Mouse (Mus musculus): ENCODE data around the gene Adamts20.

Gene Adamts20

GRCm38 (mm10) chr15:94461166-94461565 lies 4.1 kb downstream of the Adamts20 start:
- TF ChIP-seq CTCF (conservative IDR thresholded peaks at IDR 0.05; ENCODE audit: low read length) (no peak), NANOG (IDR thresholded peaks at IDR 0.05; ENCODE audit: borderline replicate concordance, low read length) (no peak), POU5F1 (IDR thresholded peaks at IDR 0.05; ENCODE audit: borderline replicate concordance, low read length) (no peak)
- H3K36me3 ChIP-seq (ENCODE audit: insufficient read depth, low read length): no peaks in the 10 kb centered on the region
- H3K9me3 ChIP-seq (ENCODE audit: low read length): no peaks in the 10 kb centered on the region
- no peak overlapping the region for H3K4me3 ChIP-seq (replicated peaks; ENCODE audit: low read length)
- H3K4me1 ChIP-seq (replicated peaks; ENCODE audit: low read depth, low read length): no peaks in the 10 kb centered on the region
- no peaks in the 10 kb centered on the region for H3K27me3 ChIP-seq (ENCODE audit: insufficient read depth, low read length)

GRCm38 (mm10) chr15:94457636-94458390 lies 7.4 kb downstream of the Adamts20 start:
- Histone ChIP-seq H3K4me3 (replicated peaks; ENCODE audit: low read length) (no peak overlapping the region), H3K27me3 (ENCODE audit: insufficient read depth, low read length) (no peaks in the 10 kb centered on the region), H3K9me3 (ENCODE audit: low read length) (no peaks in the 10 kb centered on the region), H3K36me3 (ENCODE audit: insufficient read depth, low read length) (no peaks in the 10 kb centered on the region), H3K4me1 (replicated peaks; ENCODE audit: low read depth, low read length) (no peaks in the 10 kb centered on the region)
- no peak for TF ChIP-seq POU5F1 (IDR thresholded peaks at IDR 0.05; ENCODE audit: borderline replicate concordance, low read length)
- no peak for TF ChIP-seq NANOG (IDR thresholded peaks at IDR 0.05; ENCODE audit: borderline replicate concordance, low read length)
- TF ChIP-seq CTCF (conservative IDR thresholded peaks at IDR 0.05; ENCODE audit: low read length): no peak

- no peak overlapping the region for H3K4me3 ChIP-seq (replicated peaks; ENCODE audit: low read length)
Measured at GRCm38 (mm10) chr15:94452848-94453247, 12.4 kb downstream of the Adamts20 start.

GRCm38 (mm10) chr15:94451600-94451999 lies 13.6 kb downstream of the Adamts20 start:
- Histone ChIP-seq H3K4me1 (replicated peaks; ENCODE audit: low read depth, low read length) (no peaks in the 10 kb centered on the region), H3K4me3 (replicated peaks; ENCODE audit: low read length) (no peak overlapping the region), H3K27me3 (ENCODE audit: insufficient read depth, low read length) (no peaks in the 10 kb centered on the region), H3K9me3 (ENCODE audit: low read length) (no peaks in the 10 kb centered on the region), H3K36me3 (ENCODE audit: insufficient read depth, low read length) (no peaks in the 10 kb centered on the region)
- TF ChIP-seq CTCF (conservative IDR thresholded peaks at IDR 0.05; ENCODE audit: low read length) (no peak), POU5F1 (IDR thresholded peaks at IDR 0.05; ENCODE audit: borderline replicate concordance, low read length) (no peak), NANOG (IDR thresholded peaks at IDR 0.05; ENCODE audit: borderline replicate concordance, low read length) (no peak)

More at GRCm38 (mm10) chr15:94452848-94453247, 12.4 kb downstream of the Adamts20 start:
- Histone ChIP-seq H3K9me3 (ENCODE audit: low read length) (no peaks in the 10 kb centered on the region), H3K36me3 (ENCODE audit: insufficient read depth, low read length) (no peaks in the 10 kb centered on the region), H3K4me1 (replicated peaks; ENCODE audit: low read depth, low read length) (no peaks in the 10 kb centered on the region), H3K27me3 (ENCODE audit: insufficient read depth, low read length) (no peaks in the 10 kb centered on the region)
- TF ChIP-seq CTCF (conservative IDR thresholded peaks at IDR 0.05; ENCODE audit: low read length) (no peak), POU5F1 (IDR thresholded peaks at IDR 0.05; ENCODE audit: borderline replicate concordance, low read length) (no peak), NANOG (IDR thresholded peaks at IDR 0.05; ENCODE audit: borderline replicate concordance, low read length) (no peak)

- Histone ChIP-seq H3K4me1 (replicated peaks; ENCODE audit: low read depth, low read length) (peaks cover 13% of the 10 kb centered on the region), H3K9me3 (ENCODE audit: low read length) (no peaks in the 10 kb centered on the region), H3K36me3 (ENCODE audit: insufficient read depth, low read length) (no peaks in the 10 kb centered on the region), H3K4me3 (replicated peaks; ENCODE audit: low read length) (no peak overlapping the region), H3K27me3 (ENCODE audit: insufficient read depth, low read length) (no peaks in the 10 kb centered on the region)
- TF ChIP-seq CTCF (conservative IDR thresholded peaks at IDR 0.05; ENCODE audit: low read length) (no peak), NANOG (IDR thresholded peaks at IDR 0.05; ENCODE audit: borderline replicate concordance, low read length) (no peak), POU5F1 (IDR thresholded peaks at IDR 0.05; ENCODE audit: borderline replicate concordance, low read length) (no peak)
Measured at GRCm38 (mm10) chr15:94444437-94445136, 20.6 kb downstream of the Adamts20 start.

GRCm38 (mm10) chr15:94444043-94444436 lies 21.2 kb downstream of the Adamts20 start:
- H3K4me1 ChIP-seq (replicated peaks; ENCODE audit: low read depth, low read length): peaks cover 13% of the 10 kb centered on the region
- no peak for TF ChIP-seq NANOG (IDR thresholded peaks at IDR 0.05; ENCODE audit: borderline replicate concordance, low read length)
- TF ChIP-seq POU5F1 (IDR thresholded peaks at IDR 0.05; ENCODE audit: borderline replicate concordance, low read length): no peak
- no peak for TF ChIP-seq CTCF (conservative IDR thresholded peaks at IDR 0.05; ENCODE audit: low read length)
- no peaks in the 10 kb centered on the region for H3K36me3 ChIP-seq (ENCODE audit: insufficient read depth, low read length)
- H3K27me3 ChIP-seq (ENCODE audit: insufficient read depth, low read length): no peaks in the 10 kb centered on the region
- H3K4me3 ChIP-seq (replicated peaks; ENCODE audit: low read length): no peak overlapping the region
- no peaks in the 10 kb centered on the region for H3K9me3 ChIP-seq (ENCODE audit: low read length)

- H3K9me3 ChIP-seq (ENCODE audit: low read length): no peaks in the 10 kb centered on the region
- no peaks in the 10 kb centered on the region for H3K36me3 ChIP-seq (ENCODE audit: insufficient read depth, low read length)
- no peak overlapping the region for H3K4me3 ChIP-seq (replicated peaks; ENCODE audit: low read length)
- TF ChIP-seq CTCF (conservative IDR thresholded peaks at IDR 0.05; ENCODE audit: low read length): no peak
- no peak for TF ChIP-seq NANOG (IDR thresholded peaks at IDR 0.05; ENCODE audit: borderline replicate concordance, low read length)
- TF ChIP-seq POU5F1 (IDR thresholded peaks at IDR 0.05; ENCODE audit: borderline replicate concordance, low read length): no peak
- peaks cover 13% of the 10 kb centered on the region for H3K4me1 ChIP-seq (replicated peaks; ENCODE audit: low read depth, low read length)
- H3K27me3 ChIP-seq (ENCODE audit: insufficient read depth, low read length): no peaks in the 10 kb centered on the region
Measured at GRCm38 (mm10) chr15:94443025-94443424, 22.2 kb downstream of the Adamts20 start.

- TF ChIP-seq CTCF (conservative IDR thresholded peaks at IDR 0.05; ENCODE audit: low read length) (no peak), NANOG (IDR thresholded peaks at IDR 0.05; ENCODE audit: borderline replicate concordance, low read length) (no peak), POU5F1 (IDR thresholded peaks at IDR 0.05; ENCODE audit: borderline replicate concordance, low read length) (no peak)
- no peak overlapping the region for H3K4me3 ChIP-seq (replicated peaks; ENCODE audit: low read length)
- H3K27me3 ChIP-seq (ENCODE audit: insufficient read depth, low read length): no peaks in the 10 kb centered on the region
- no peaks in the 10 kb centered on the region for H3K9me3 ChIP-seq (ENCODE audit: low read length)
- H3K36me3 ChIP-seq (ENCODE audit: insufficient read depth, low read length): no peaks in the 10 kb centered on the region
- H3K4me1 ChIP-seq (replicated peaks; ENCODE audit: low read depth, low read length): no peaks in the 10 kb centered on the region
Measured at GRCm38 (mm10) chr15:94435532-94435931, 29.7 kb downstream of the Adamts20 start.

All from E14TG2a.4 (cell line).